Mouse (Mus musculus) midbrain, embryonic 11.5 days (tissue): ENCODE data around the gene Itsn1. TPM values are rescaled to one million over a fixed set of nuclear protein-coding genes. Genes with fewer than 3 reads are reported as not detected.
A peak's percentile ranks its signal among the peaks of the same experiment; 100 is the strongest.

Source experiments
- ATAC-seq: fragments of 200-750 bp; cut with Nextera tagmentation; 2 replicates; pipeline ENCODE4 v1.8.0; 2017; ENCODE audit warnings: moderate TSS enrichment, moderate library complexity; ENCODE audit not compliant: low FRiP score
- DNase-seq: peaks from one replicate; pipeline ENCODE4 v3.0.0; 2015; ENCODE audit warnings: low spot score; ENCODE audit errors: missing footprints
- H3K27ac ChIP-seq: fragments of 300-500 bp; sonication (generic); 2 replicates; pipeline ENCODE4 v1.5.1; 2014; ENCODE audit warnings: low read depth, low read length
- H3K27me3 ChIP-seq: fragments of 300-500 bp; sonication (generic); 2 replicates; pipeline ENCODE4 v1.6.1; 2014; ENCODE audit warnings: mild to moderate bottlenecking, low read length, moderate library complexity, mixed read lengths; ENCODE audit not compliant: control insufficient read depth, insufficient read depth
- H3K36me3 ChIP-seq: fragments of 300-500 bp; sonication (generic); 2 replicates; pipeline ENCODE4 v1.6.1; 2014; ENCODE audit warnings: mild to moderate bottlenecking, low read length, moderate library complexity, mixed read lengths; ENCODE audit not compliant: control insufficient read depth, insufficient read depth
- H3K4me1 ChIP-seq: fragments of 300-500 bp; sonication (generic); 2 replicates; pipeline ENCODE4 v1.6.1; 2014; ENCODE audit warnings: low read length; ENCODE audit not compliant: control insufficient read depth, insufficient read depth
- H3K4me2 ChIP-seq: fragments of 300-500 bp; sonication (generic); 2 replicates; pipeline ENCODE4 v1.6.1; 2014; ENCODE audit warnings: mild to moderate bottlenecking, moderate library complexity
- H3K4me3 ChIP-seq: fragments of 300-500 bp; sonication (generic); 2 replicates; pipeline ENCODE4 v1.5.1; 2014; ENCODE audit warnings: low read depth, low read length
- H3K9ac ChIP-seq: fragments of 300-500 bp; sonication (generic); 2 replicates; pipeline ENCODE4 v1.6.1; 2014; ENCODE audit warnings: low read length
- H3K9me3 ChIP-seq: fragments of 300-500 bp; sonication (generic); 2 replicates; pipeline ENCODE4 v1.6.1; 2016; ENCODE audit warnings: low read length; ENCODE audit not compliant: control insufficient read depth
- WGBS: fragments of 180-500 bp; shearing (Covaris S2); extraction: QIAGEN DNeasy Blood & Tissue Kit; methylation state at CpG from one replicate; pipeline ENCODE4 v1.1.7; 2014; 5-methylcytosine and 5-hydroxymethylcytosine counted together
- polyA plus RNA-seq: library from polyadenylated mRNA; unstranded; fragments of >200 nt; fragmentation: Nextera tagmentation; extraction: Ambion mirVana; gene quantifications from 2 replicates; pipeline ENCODE4 v1.2.1, GENCODE M21; 2014

The Itsn1 gene
- polyA plus RNA-seq, 1 experiment from 2014 or later, result 54.8 TPM

GRCm38 (mm10) chr16:91898850-91899848 lies 170.1 kb downstream of the Itsn1 start:
- no peak overlapping the region for H3K27ac ChIP-seq
- ATAC-seq, result no peak

GRCm38 (mm10) chr16:91900274-91900673 lies 171.2 kb downstream of the Itsn1 start:
- Histone ChIP-seq H3K27me3 (no peaks in the 10 kb centered on the region), H3K27ac (no peak overlapping the region), H3K4me2 (no peak overlapping the region), H3K9ac (no peak overlapping the region), H3K4me3 (no peak overlapping the region), H3K36me3 (no peaks in the 10 kb centered on the region), H3K4me1 (no peaks in the 10 kb centered on the region), H3K9me3 (no peaks in the 10 kb centered on the region)
- 47% methylated on average over 11 of the region's 11 CpGs for WGBS
- DNase-seq (no peak), ATAC-seq (no peak)

More at GRCm38 (mm10) chr16:91898850-91899848, 170.1 kb downstream of the Itsn1 start:
- H3K27me3 ChIP-seq, result no peaks in the 10 kb centered on the region
- H3K4me1 ChIP-seq, result no peaks in the 10 kb centered on the region
- no peaks in the 10 kb centered on the region for H3K36me3 ChIP-seq
- H3K4me3 ChIP-seq, result no peak overlapping the region
- no peak overlapping the region for H3K9ac ChIP-seq
- H3K4me2 ChIP-seq, result no peak overlapping the region
- DNase-seq, result no peak
- 57% methylated on average over 22 of the region's 22 CpGs for WGBS
- no peaks in the 10 kb centered on the region for H3K9me3 ChIP-seq

GRCm38 (mm10) chr16:91903801-91904506 lies 174.9 kb downstream of the Itsn1 start:
- Histone ChIP-seq H3K4me2 (no peak overlapping the region), H3K9ac (no peak overlapping the region), H3K36me3 (no peaks in the 10 kb centered on the region), H3K4me1 (no peaks in the 10 kb centered on the region), H3K27ac (no peak overlapping the region), H3K9me3 (no peaks in the 10 kb centered on the region), H3K4me3 (no peak overlapping the region), H3K27me3 (no peaks in the 10 kb centered on the region)
- DNase-seq, result peak; percentile 69
- 92% methylated on average over 13 of the region's 13 CpGs for WGBS
- no peak for ATAC-seq

- Histone ChIP-seq H3K27me3 (no peaks in the 10 kb centered on the region), H3K4me1 (no peaks in the 10 kb centered on the region), H3K4me2 (no peak overlapping the region), H3K9me3 (no peaks in the 10 kb centered on the region), H3K9ac (no peak overlapping the region), H3K36me3 (no peaks in the 10 kb centered on the region), H3K4me3 (no peak overlapping the region), H3K27ac (no peak overlapping the region)
- DNase-seq, result peak; percentile 65
- no peak for ATAC-seq
- 88% methylated on average over 11 of the region's 11 CpGs for WGBS
Measured at GRCm38 (mm10) chr16:91905127-91905860, 176.2 kb downstream of the Itsn1 start.

GRCm38 (mm10) chr16:91905987-91906386 lies 176.9 kb downstream of the Itsn1 start:
- peak; percentile 4 for DNase-seq
- Histone ChIP-seq H3K27me3 (no peaks in the 10 kb centered on the region), H3K4me1 (no peaks in the 10 kb centered on the region), H3K4me2 (no peak overlapping the region), H3K9ac (no peak overlapping the region), H3K36me3 (no peaks in the 10 kb centered on the region), H3K9me3 (no peaks in the 10 kb centered on the region), H3K27ac (no peak overlapping the region), H3K4me3 (no peak overlapping the region)
- ATAC-seq, result no peak
- WGBS, result 89% methylated on average over 10 of the region's 10 CpGs

GRCm38 (mm10) chr16:91906672-91907071 lies 177.6 kb downstream of the Itsn1 start:
- no peak overlapping the region for H3K4me3 ChIP-seq
- H3K9me3 ChIP-seq, result no peaks in the 10 kb centered on the region
- no peaks in the 10 kb centered on the region for H3K27me3 ChIP-seq
- WGBS, result 93% methylated on average over 5 of the region's 5 CpGs
- H3K27ac ChIP-seq, result no peak overlapping the region
- peak; percentile 73 for DNase-seq
- no peaks in the 10 kb centered on the region for H3K4me1 ChIP-seq
- ATAC-seq, result no peak
- no peaks in the 10 kb centered on the region for H3K36me3 ChIP-seq
- no peak overlapping the region for H3K4me2 ChIP-seq
- H3K9ac ChIP-seq, result no peak overlapping the region

GRCm38 (mm10) chr16:91907158-91907557 lies 178.1 kb downstream of the Itsn1 start:
- H3K27me3 ChIP-seq, result no peaks in the 10 kb centered on the region
- 80% methylated on average over 11 of the region's 11 CpGs for WGBS
- H3K4me1 ChIP-seq, result no peaks in the 10 kb centered on the region
- H3K4me3 ChIP-seq, result no peak overlapping the region
- H3K9ac ChIP-seq, result no peak overlapping the region
- no peaks in the 10 kb centered on the region for H3K9me3 ChIP-seq
- H3K4me2 ChIP-seq, result no peak overlapping the region
- DNase-seq (no peak), ATAC-seq (no peak)
- H3K36me3 ChIP-seq, result no peaks in the 10 kb centered on the region
- H3K27ac ChIP-seq, result no peak overlapping the region

GRCm38 (mm10) chr16:91909569-91910335 lies 180.7 kb downstream of the Itsn1 start:
- Histone ChIP-seq H3K4me3 (no peak overlapping the region), H3K27ac (no peak overlapping the region), H3K27me3 (no peaks in the 10 kb centered on the region), H3K36me3 (no peaks in the 10 kb centered on the region), H3K9me3 (no peaks in the 10 kb centered on the region), H3K9ac (no peak overlapping the region), H3K4me1 (no peaks in the 10 kb centered on the region), H3K4me2 (no peak overlapping the region)
- no peak for DNase-seq
- WGBS, result 90% methylated on average over 15 of the region's 15 CpGs
- ATAC-seq, result no peak
